Mouse (Mus musculus): ENCODE data around the gene Chn2.

Chn2 gene

DNA sequence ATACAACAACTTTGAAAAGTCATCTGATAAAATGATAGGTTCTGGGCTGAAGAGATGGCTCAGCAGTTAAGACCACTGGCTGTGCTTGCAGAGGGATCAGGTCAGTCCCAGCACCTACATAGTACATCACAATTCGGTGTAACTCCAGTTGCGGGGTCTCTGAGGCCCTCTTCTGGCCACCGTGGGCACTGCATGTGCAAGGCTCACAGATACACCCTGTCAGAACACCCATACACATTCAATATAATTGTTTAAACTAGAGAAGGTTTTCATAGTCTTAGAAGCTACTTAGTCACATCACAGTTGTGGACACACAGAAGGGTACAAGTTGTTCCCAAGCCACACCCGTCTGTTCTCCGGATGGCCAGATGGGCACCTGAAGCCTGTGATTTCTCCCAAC, 213.9 kb downstream of the Chn2 start:
- DNase-seq, result peak; percentile 41

- no peak for DNase-seq
These were observed 214.5 kb downstream of the Chn2 start for GRCm38 (mm10) chr6:54253881-54254280.

- no peak for DNase-seq
These were observed 215.4 kb downstream of the Chn2 start for GRCm38 (mm10) chr6:54254759-54255158.

DNA sequence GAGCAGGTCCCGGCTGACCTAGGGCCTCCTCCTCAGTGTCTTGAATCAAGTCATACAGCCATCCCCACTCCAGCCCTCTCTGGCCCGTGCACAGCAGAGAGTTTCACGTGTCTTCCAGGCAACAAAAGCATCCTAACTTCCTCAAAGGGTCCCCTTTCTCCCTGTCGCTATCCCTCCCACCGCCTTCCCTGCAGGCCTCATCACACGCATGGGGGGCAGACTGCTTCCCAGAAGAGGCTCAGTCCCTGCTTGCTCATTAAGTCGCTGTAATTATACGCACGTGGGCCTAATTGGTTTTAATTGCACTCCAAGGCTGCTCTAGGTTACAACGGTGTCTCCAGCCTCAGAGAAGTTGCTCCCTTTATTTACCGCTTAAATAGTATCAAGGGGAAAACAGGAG, 216.0 kb downstream of the Chn2 start:
- no peak for DNase-seq

DNA sequence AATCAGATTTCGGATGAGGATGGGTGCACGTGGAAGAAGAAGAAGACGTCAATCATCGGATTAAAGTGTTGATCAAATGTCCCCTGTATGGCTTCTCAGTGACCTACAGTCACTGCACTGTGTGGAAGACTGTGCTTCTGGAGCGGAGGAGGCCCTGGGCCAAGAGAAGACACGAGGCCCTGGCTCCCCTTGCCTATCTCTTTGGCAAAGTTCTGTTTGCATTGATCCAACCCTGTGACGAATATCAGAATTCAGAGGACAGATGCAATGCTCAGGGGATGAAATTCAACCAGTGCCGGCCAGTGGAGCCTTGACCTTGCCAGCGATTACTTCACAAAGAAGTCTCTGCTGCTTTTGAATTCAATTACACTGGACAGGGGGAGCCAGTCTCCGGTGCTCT, 217.0 kb downstream of the Chn2 start:
- DNase-seq, result no peak

DNA sequence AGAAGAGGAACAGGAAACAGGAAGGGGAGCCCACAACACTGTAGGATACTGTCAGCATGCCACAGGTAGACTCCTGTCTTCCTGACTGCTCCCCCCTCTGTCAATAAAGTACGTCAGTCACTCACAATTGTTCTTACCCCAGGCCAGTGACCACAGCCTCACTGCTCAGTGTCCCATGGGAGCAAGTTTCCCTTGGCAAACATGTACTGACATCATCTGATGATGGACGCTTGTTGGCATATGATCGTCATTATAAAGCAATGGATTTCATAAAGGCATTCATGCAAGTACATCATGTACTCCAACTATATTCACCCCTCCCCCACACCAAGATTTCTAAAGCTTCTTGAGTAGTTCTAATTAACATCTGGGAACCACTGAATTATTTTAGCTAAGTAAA, 218.2 kb downstream of the Chn2 start:
- DNase-seq, result no peak

GRCm38 (mm10) chr6:54258462-54258861, 219.1 kb downstream of the Chn2 start:
- DNase-seq, result no peak

- DNase-seq, result no peak
These were observed 223.4 kb downstream of the Chn2 start for GRCm38 (mm10) chr6:54262732-54263131.

- no peak for DNase-seq
These were observed 224.5 kb downstream of the Chn2 start for GRCm38 (mm10) chr6:54263890-54264289.

GRCm38 (mm10) chr6:54264537-54264936, 225.2 kb downstream of the Chn2 start:
- DNase-seq, result no peak

- no peak for DNase-seq
These were observed 226.0 kb downstream of the Chn2 start for GRCm38 (mm10) chr6:54265384-54265783.

- DNase-seq, result peak; percentile 24
These were observed 233.4 kb downstream of the Chn2 start for GRCm38 (mm10) chr6:54272556-54273378.

DNA sequence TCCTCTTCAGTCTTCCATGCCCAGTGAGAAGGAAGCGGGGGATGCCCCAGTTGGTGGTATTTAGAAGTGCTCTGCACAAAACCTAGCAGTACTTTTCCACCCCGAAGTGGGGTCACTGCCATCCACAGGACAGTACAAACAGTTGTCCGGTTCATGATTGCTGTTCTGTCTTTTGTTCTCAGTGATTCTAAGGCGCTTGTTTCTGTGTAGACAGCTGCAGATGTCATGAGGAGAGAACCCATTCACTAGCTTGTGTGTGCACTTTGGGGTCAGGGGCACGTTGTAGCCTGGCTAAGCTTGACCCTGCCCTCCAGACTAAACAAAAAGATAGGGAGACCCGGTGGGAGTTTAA, 234.0 kb downstream of the Chn2 start:
- DNase-seq, result no peak

DNA sequence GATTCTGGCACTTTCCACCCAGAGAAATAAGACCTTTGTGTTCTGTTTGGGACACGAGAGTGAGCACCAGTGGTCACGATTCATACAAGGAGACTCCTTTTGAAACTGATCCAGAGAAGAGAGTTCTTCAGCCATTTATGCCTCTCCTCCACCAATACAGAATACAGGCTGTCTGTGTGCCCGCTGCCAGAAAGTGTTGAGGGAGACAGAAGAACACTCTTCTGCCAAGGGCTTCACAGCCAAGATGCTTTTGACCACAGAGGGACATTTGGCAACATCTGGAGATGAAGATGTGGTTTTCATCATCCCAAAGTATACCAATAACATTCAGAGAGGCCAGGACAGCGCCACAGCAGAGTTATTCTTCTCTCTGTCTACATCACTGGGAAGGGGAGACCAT, 237.9 kb downstream of the Chn2 start:
- no peak for DNase-seq

DNA sequence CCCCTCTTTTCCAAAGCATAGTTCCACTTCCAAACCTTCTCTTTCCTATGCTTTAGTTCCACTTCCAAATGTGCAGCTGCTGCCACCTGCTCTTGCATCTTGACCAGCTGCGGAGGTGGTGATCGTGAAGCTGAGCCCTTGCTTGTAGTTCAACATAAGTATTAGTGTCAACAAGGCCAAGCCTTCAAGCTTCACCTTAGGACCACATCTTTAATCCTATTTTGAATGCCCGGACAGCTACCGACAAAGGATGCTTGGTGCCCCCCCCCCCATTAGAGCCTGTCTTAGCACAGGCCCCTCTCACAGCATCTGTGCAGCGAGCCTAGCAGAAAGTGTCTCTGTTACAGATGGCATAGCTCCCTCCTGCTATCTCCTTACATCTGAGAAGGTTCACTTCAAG, 238.5 kb downstream of the Chn2 start:
- DNase-seq, result no peak

GRCm38 (mm10) chr6:54278613-54279012, 239.3 kb downstream of the Chn2 start:
- no peak for DNase-seq

DNA sequence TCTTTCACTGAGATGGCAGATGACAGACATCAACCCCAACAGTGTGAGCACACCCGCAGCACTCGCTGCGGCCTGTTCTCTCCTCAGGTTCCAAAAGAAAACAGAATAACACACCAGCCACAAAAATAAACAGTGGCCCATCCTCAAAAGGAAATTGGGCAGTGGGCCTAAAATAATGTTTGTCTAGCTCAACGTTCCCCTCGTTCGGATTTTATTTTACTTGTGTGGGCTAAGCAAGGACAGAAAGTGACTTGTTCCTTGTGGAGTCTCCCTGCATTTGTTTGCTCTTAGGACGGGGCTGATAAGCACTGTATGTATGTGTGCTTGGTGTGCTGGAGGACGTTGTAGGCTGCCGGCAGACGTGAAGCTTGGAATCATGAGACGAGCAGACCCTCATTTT, 240.0 kb downstream of the Chn2 start:
- no peak for DNase-seq

DNA sequence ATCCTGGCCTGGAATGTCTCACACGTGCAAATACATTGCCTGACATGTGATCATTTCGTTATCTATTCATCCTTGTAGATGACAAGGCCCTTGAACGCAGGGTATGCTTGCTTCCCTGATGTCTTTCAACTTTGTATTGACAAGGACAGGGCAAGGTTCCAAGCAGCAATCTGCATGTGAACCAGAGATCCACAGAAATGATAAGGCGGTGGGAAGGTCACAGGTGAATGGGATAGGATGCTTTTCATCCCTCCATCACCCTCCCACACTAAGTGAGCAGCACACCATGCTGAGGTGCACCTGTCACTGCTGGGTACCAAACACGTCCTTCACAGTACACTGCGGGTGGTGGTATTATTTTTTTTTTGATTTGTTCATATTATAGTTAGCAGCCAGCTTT, 240.9 kb downstream of the Chn2 start:
- no peak for DNase-seq

DNA sequence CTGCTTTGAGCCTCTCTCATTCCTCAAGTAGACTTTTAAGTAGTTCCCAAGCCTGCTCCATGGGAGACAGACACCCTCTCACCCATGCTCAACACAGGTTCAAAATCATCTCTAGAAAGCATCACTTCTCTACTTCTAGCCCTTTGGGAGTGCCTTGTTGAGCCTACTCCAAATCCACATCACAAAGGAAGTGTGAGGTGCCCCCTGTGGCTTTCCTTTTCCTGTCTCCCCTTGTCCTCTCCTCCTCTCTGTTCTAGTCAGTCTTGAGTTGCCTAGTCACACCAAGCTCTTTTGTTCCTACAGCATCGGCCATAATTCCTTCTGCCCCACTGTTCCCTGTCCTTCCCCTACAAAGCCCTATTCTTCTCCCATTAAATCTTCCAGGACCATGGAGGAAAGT, 243.9 kb downstream of the Chn2 start:
- DNase-seq, result no peak

DNA sequence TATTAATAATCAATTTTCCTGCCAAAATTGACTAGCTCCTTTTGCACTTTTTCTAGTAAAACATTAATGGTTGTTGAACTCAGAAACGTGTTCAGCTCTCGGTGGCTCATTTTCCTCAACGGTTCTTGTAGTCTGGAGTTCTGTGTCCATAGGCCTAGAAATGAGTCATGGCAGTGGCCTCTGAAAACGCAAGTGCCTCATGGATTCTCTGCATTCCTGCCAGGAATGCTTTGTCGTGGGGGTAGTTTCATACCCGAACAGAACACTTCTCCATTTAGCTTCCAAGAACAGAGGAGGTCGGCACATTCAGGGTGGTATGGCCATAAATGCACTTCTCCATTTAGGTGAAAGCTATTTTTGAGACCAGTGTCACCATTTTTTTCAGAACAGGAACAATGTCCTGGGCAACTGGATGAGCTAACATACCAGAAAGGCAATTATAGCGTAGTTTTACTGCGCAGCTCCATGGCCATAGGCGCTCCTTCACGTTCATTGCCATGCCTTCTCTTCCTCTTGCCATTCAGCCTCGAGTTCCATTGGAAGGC, 244.9 kb downstream of the Chn2 start:
- no peak for DNase-seq

DNA sequence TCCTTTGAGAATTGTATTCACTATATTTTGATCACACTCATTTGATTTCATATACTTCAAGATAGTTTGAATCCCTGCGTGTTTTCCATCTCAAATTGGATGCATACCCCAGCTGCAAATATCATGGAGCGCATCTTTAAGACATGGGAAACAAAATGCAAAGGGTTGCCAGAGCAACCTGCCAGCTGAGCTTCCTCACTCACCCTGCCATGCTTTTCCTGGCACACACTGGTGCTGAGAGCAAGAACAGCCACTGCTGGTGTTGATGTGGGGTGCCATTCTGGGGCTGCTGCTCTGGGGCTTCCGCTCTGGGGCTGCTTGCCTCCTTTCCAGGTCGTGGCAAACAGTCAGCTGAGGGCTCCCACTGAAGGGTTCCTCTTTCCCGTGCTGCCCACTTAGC, 247.5 kb downstream of the Chn2 start:
- no peak for DNase-seq

DNA sequence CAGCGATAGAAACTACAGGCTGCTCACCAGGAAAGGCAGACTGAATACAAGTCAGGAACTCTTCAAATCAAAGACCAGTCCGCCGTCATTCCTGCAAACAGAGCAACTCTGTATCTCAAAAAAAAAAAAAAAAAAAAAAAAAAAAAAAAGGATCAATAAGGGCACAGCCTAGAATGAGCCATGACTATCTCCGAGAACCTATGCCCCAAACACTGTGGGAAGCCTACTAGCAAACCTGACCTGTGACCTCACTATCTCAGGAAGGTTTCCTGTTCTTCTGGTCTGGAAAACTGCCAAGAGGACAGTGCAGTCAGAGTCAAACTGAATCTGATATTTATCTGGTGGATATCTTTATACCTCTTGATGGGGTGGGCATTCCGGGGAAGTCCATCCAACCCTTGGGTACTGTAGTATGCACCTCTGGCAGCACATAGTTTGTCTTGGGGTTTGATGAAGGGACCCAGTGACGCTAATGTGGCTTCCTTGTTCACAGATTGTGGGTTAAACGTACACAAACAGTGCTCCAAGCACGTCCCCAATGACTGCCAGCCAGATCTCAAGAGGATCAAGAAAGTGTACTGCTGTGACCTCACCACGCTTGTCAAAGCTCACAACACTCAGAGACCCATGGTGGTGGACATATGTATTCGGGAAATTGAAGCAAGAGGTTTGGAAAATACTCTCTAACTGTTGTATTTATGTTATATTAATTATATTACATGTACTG, 250.6 kb downstream of the Chn2 start:
- no peak for DNase-seq

- no peak for DNase-seq
These were observed 257.9 kb downstream of the Chn2 start for GRCm38 (mm10) chr6:54297231-54297630.

GRCm38 (mm10) chr6:54299417-54299816, 260.1 kb downstream of the Chn2 start:
- peak; percentile 45 for DNase-seq

All from lung, postnatal 36 days (tissue).